Mouse (Mus musculus): ENCODE data around the gene Rab26. TPM values are rescaled to one million over a fixed set of nuclear protein-coding genes. Genes with fewer than 3 reads are reported as not detected.

Gene Rab26
- polyA plus RNA-seq, 1 experiment from 2014 or later = 0.92 TPM

GRCm38 (mm10) chr17:24478663-24479380 is 55.2 kb downstream of the Rab26 start, which contains the start of gene Mlst8:
Gene Mlst8 (minus strand): TSS chr17:24479078.
- peak; percentile 93 for ATAC-seq (replicated peaks; ENCODE audit: extremely low read depth, insufficient read depth, low FRiP score)
- Histone ChIP-seq H3K27ac (ENCODE audit: low read length) (peak within 1 kb of the TSS; percentile 95), H3K4me3 (ENCODE audit: low read length) (peak within 1 kb of the TSS; percentile 88), H3K27me3 (ENCODE audit: control insufficient read depth, insufficient read depth, low read length) (no peaks in the 10 kb centered on the region), H3K4me2 (ENCODE audit: low read depth, low read length) (peak within 1 kb of the TSS; percentile 66), H3K4me1 (ENCODE audit: control insufficient read depth, insufficient read depth, low read length) (peaks cover 7% of the 10 kb centered on the region), H3K9ac (ENCODE audit: low read length) (peak within 1 kb of the TSS; percentile 92), H3K9me3 (replicated peaks; ENCODE audit: control insufficient read depth, low read length) (no peaks in the 10 kb centered on the region), H3K36me3 (ENCODE audit: control insufficient read depth, insufficient read depth) (peaks cover 28% of the 10 kb centered on the region)
- WGBS = under 1% methylated on average over 48 of the region's 48 CpGs

GRCm38 (mm10) chr17:24477985-24478600 is 55.9 kb downstream of the Rab26 start:
- peak overlapping the region; percentile 92 for H3K9ac ChIP-seq (ENCODE audit: low read length)
- H3K4me1 ChIP-seq (ENCODE audit: control insufficient read depth, insufficient read depth, low read length) = peaks cover 7% of the 10 kb centered on the region
- H3K27me3 ChIP-seq (ENCODE audit: control insufficient read depth, insufficient read depth, low read length) = no peaks in the 10 kb centered on the region
- H3K27ac ChIP-seq (ENCODE audit: low read length) = no peak overlapping the region
- H3K4me2 ChIP-seq (ENCODE audit: low read depth, low read length) = peak overlapping the region; percentile 66
- H3K9me3 ChIP-seq (replicated peaks; ENCODE audit: control insufficient read depth, low read length) = no peaks in the 10 kb centered on the region
- peak overlapping the region; percentile 88 for H3K4me3 ChIP-seq (ENCODE audit: low read length)
- WGBS = 45% methylated on average over 11 of the region's 11 CpGs
- ATAC-seq (replicated peaks; ENCODE audit: extremely low read depth, insufficient read depth, low FRiP score) = no peak
- peaks cover 28% of the 10 kb centered on the region for H3K36me3 ChIP-seq (ENCODE audit: control insufficient read depth, insufficient read depth)

Other genes with a start within 250 kb of the Rab26 start
- not detected in 2 replicates for gene Abca17, start 183.1 kb downstream of the Rab26 start, polyA plus RNA-seq (2015; fragmentation: Nextera tagmentation; extraction: Ambion mirVana)
- 6.8 and 9.8 TPM in 2 replicates for gene Abca3, start 182.3 kb downstream of the Rab26 start, polyA plus RNA-seq (2015; fragmentation: Nextera tagmentation; extraction: Ambion mirVana)
- 211 and 215 TPM in 2 replicates for gene Rnps1, start 119.6 kb downstream of the Rab26 start, polyA plus RNA-seq (2015; fragmentation: Nextera tagmentation; extraction: Ambion mirVana)
- gene Eci1, start 107.6 kb downstream of the Rab26 start, polyA plus RNA-seq (2015; fragmentation: Nextera tagmentation; extraction: Ambion mirVana) = 333 and 371 TPM in 2 replicates
- 1.5 and 2.1 TPM in 2 replicates for gene Dnase1l2, start 91.1 kb downstream of the Rab26 start, polyA plus RNA-seq (2015; fragmentation: Nextera tagmentation; extraction: Ambion mirVana)
- gene E4f1, start 63.9 kb downstream of the Rab26 start, polyA plus RNA-seq (2015; fragmentation: Nextera tagmentation; extraction: Ambion mirVana) = 27.7 and 28.8 TPM in 2 replicates
- 71.1 and 76.0 TPM in 2 replicates for gene Pgp, start 63.8 kb downstream of the Rab26 start, polyA plus RNA-seq (2015; fragmentation: Nextera tagmentation; extraction: Ambion mirVana)
- gene Bricd5, start 60.3 kb downstream of the Rab26 start, polyA plus RNA-seq (2015; fragmentation: Nextera tagmentation; extraction: Ambion mirVana) = 0.21 and 0.25 TPM in 2 replicates
- 18.7 and 19.5 TPM in 2 replicates for gene Mlst8, start 55.1 kb downstream of the Rab26 start, polyA plus RNA-seq (2015; fragmentation: Nextera tagmentation; extraction: Ambion mirVana)
- gene Caskin1, start 45.6 kb downstream of the Rab26 start, polyA plus RNA-seq (2015; fragmentation: Nextera tagmentation; extraction: Ambion mirVana) = 0.24 and 0.52 TPM in 2 replicates
- 77.6 and 80.7 TPM in 2 replicates for gene Traf7, start 6.3 kb downstream of the Rab26 start, polyA plus RNA-seq (2015; fragmentation: Nextera tagmentation; extraction: Ambion mirVana)
- gene Pkd1, start 15.6 kb upstream of the Rab26 start, polyA plus RNA-seq (2015; fragmentation: Nextera tagmentation; extraction: Ambion mirVana) = 17.6 and 18.4 TPM in 2 replicates
- 48.1 and 53.3 TPM in 2 replicates for gene Tsc2, start 98.4 kb upstream of the Rab26 start, polyA plus RNA-seq (2015; fragmentation: Nextera tagmentation; extraction: Ambion mirVana)
- 11.2 and 12.7 TPM in 2 replicates for gene Nthl1, start 98.5 kb upstream of the Rab26 start, polyA plus RNA-seq (2015; fragmentation: Nextera tagmentation; extraction: Ambion mirVana)
- 50.8 and 63.9 TPM in 2 replicates for gene Slc9a3r2, start 116.1 kb upstream of the Rab26 start, polyA plus RNA-seq (2015; fragmentation: Nextera tagmentation; extraction: Ambion mirVana)
- gene Npw, start 124.2 kb upstream of the Rab26 start, polyA plus RNA-seq (2015; fragmentation: Nextera tagmentation; extraction: Ambion mirVana) = 0.62 TPM in 1 of 2 replicates, not detected in the other
- gene Zfp598, start 135.5 kb upstream of the Rab26 start, polyA plus RNA-seq (2015; fragmentation: Nextera tagmentation; extraction: Ambion mirVana) = 11.9 and 17.0 TPM in 2 replicates
- 0.60 and 0.67 TPM in 2 replicates for gene Syngr3, start 155.7 kb upstream of the Rab26 start, polyA plus RNA-seq (2015; fragmentation: Nextera tagmentation; extraction: Ambion mirVana)
- 27.6 and 29.7 TPM in 2 replicates for gene Gfer, start 161.9 kb upstream of the Rab26 start, polyA plus RNA-seq (2015; fragmentation: Nextera tagmentation; extraction: Ambion mirVana)
- gene Noxo1, start 162.0 kb upstream of the Rab26 start, polyA plus RNA-seq (2015; fragmentation: Nextera tagmentation; extraction: Ambion mirVana) = 0.97 and 1.2 TPM in 2 replicates
- 44.3 and 47.5 TPM in 2 replicates for gene Tbl3, start 173.4 kb upstream of the Rab26 start, polyA plus RNA-seq (2015; fragmentation: Nextera tagmentation; extraction: Ambion mirVana)
- not detected in 2 replicates for gene Rnf151, start 183.9 kb upstream of the Rab26 start, polyA plus RNA-seq (2015; fragmentation: Nextera tagmentation; extraction: Ambion mirVana)
- gene Rps2, start 183.9 kb upstream of the Rab26 start, polyA plus RNA-seq (2015; fragmentation: Nextera tagmentation; extraction: Ambion mirVana) = 843 and 891 TPM in 2 replicates
- gene Ndufb10, start 190.3 kb upstream of the Rab26 start, polyA plus RNA-seq (2015; fragmentation: Nextera tagmentation; extraction: Ambion mirVana) = 570 and 615 TPM in 2 replicates
- 1.7 and 2.4 TPM in 2 replicates for gene Rpl3l, start 193.6 kb upstream of the Rab26 start, polyA plus RNA-seq (2015; fragmentation: Nextera tagmentation; extraction: Ambion mirVana)
- gene Msrb1, start 202.4 kb upstream of the Rab26 start, polyA plus RNA-seq (2015; fragmentation: Nextera tagmentation; extraction: Ambion mirVana) = 19.0 and 21.2 TPM in 2 replicates
- gene Hs3st6, start 218.8 kb upstream of the Rab26 start, polyA plus RNA-seq (2015; fragmentation: Nextera tagmentation; extraction: Ambion mirVana) = 0.21 and 0.36 TPM in 2 replicates